Mouse (Mus musculus): ENCODE data around the gene Rassf2. TPM values are rescaled to one million over a fixed set of nuclear protein-coding genes. Genes with fewer than 3 reads are reported as not detected.

The Rassf2 gene
- total and polyA plus RNA-seq, 2 experiments from 2014 or later, result 19.0 to 39.8 TPM

GRCm38 (mm10) chr2:132048143-132048772 lies 18.2 kb upstream of the Rassf2 start:
- TF ChIP-seq CTCF (IDR thresholded peaks at IDR 0.05; ENCODE audit: low read depth), result no peak
- 89% methylated on average over 11 of the region's 11 CpGs for WGBS

GRCm38 (mm10) chr2:132047364-132047763 lies 17.3 kb upstream of the Rassf2 start:
- 80% methylated on average over 4 of the region's 4 CpGs for WGBS
- ATAC-seq (no peak), DNase-seq (ENCODE audit: low spot score) (no peak)
- no peak for TF ChIP-seq CTCF (IDR thresholded peaks at IDR 0.05; ENCODE audit: low read depth)
- Histone ChIP-seq H3K4me3 (ENCODE audit: low read length) (no peak overlapping the region), H3K36me3 (ENCODE audit: insufficient read depth, low read length) (no peaks in the 10 kb centered on the region), H3K9ac (replicated peaks; ENCODE audit: low read length) (no peak overlapping the region), H3K27me3 (ENCODE audit: insufficient read depth, low read length) (no peaks in the 10 kb centered on the region), H3K9me3 (ENCODE audit: low read length) (no peaks in the 10 kb centered on the region), H3K27ac (no peak overlapping the region), H3K4me1 (ENCODE audit: insufficient read depth, low read length) (peaks cover 18% of the 10 kb centered on the region; the same call in 1 of the 2 replicates), H3K4me2 (ENCODE audit: low read depth, low read length) (no peak overlapping the region)

More at GRCm38 (mm10) chr2:132048143-132048772, 18.2 kb upstream of the Rassf2 start:
- Histone ChIP-seq H3K9ac (replicated peaks; ENCODE audit: low read length) (no peak overlapping the region), H3K4me2 (ENCODE audit: low read depth, low read length) (no peak overlapping the region), H3K27ac (no peak overlapping the region), H3K36me3 (ENCODE audit: insufficient read depth, low read length) (no peaks in the 10 kb centered on the region), H3K27me3 (ENCODE audit: insufficient read depth, low read length) (no peaks in the 10 kb centered on the region), H3K9me3 (ENCODE audit: low read length) (no peaks in the 10 kb centered on the region), H3K4me3 (ENCODE audit: low read length) (no peak overlapping the region), H3K4me1 (ENCODE audit: insufficient read depth, low read length) (peaks cover 12% of the 10 kb centered on the region; the same call in 1 of the 2 replicates)
- no peak for ATAC-seq
- DNase-seq (ENCODE audit: low spot score), result no peak

- Histone ChIP-seq H3K27ac (no peak overlapping the region), H3K4me3 (ENCODE audit: low read length) (no peak overlapping the region), H3K4me1 (ENCODE audit: insufficient read depth, low read length) (peaks cover 18% of the 10 kb centered on the region; the same call in 1 of the 2 replicates), H3K36me3 (ENCODE audit: insufficient read depth, low read length) (no peaks in the 10 kb centered on the region), H3K4me2 (ENCODE audit: low read depth, low read length) (no peak overlapping the region), H3K9me3 (ENCODE audit: low read length) (no peaks in the 10 kb centered on the region), H3K9ac (replicated peaks; ENCODE audit: low read length) (no peak overlapping the region), H3K27me3 (ENCODE audit: insufficient read depth, low read length) (no peaks in the 10 kb centered on the region)
- DNase-seq (ENCODE audit: low spot score), result no peak
- ATAC-seq, result no peak
- WGBS, result 94% methylated on average over 4 of the region's 4 CpGs
- TF ChIP-seq CTCF (IDR thresholded peaks at IDR 0.05; ENCODE audit: low read depth), result no peak
Measured at GRCm38 (mm10) chr2:132046659-132047058, 16.6 kb upstream of the Rassf2 start.

DNA sequence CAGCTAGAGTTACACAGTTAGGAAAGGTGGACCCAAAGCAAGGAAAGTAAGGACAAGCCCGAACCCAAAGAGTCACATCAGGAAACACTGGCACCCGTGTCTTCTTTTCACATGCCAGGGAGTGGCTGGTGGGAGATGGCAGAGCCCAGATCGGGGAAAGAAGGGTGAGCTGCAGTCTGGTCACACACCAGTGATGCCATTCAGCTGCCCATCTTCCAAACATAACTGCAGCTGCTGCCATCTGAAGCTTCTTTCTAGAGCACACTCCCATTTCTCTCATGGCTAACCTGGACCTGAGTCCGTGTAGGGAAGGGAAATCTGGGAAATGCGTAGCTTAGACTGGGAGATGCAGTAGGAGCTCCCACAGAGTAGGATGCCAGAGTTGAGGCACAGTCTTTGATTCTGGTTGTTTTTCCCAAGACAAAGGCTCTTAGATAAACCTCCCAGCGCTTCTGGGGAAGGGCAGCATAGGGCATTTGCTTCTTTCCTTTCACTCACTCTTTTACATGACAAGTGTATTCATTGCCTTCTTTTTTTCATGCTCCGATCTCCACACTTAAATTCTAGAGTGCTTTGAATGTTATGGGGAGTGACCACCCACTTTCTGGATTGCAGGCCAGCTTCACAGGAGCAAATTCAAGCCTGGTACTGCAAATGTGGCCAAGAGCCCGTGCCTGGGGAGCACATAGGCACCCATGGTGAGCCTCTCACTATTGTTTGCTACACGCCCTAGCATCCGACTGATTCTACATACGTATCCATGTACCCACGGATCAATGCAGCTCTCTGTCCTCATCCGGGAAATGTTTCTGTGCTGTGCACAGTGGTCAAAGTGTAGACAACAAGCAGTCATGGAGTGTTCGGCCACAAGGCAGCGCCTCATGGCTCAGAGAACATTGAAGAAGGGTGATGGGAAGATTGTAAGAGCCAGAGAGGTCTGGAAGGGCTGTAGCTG lies 14.5 kb upstream of the Rassf2 start:
- DNase-seq (ENCODE audit: low spot score) (no peak), ATAC-seq (peak; percentile 5; the same call in 1 of the 2 replicates)
- H3K36me3 ChIP-seq (ENCODE audit: insufficient read depth, low read length), result no peaks in the 10 kb centered on the region
- WGBS, result 51% methylated on average over 15 of the region's 15 CpGs
- H3K4me2 ChIP-seq (ENCODE audit: low read depth, low read length), result no peak overlapping the region
- H3K4me3 ChIP-seq (ENCODE audit: low read length), result no peak overlapping the region
- no peaks in the 10 kb centered on the region for H3K27me3 ChIP-seq (ENCODE audit: insufficient read depth, low read length)
- TF ChIP-seq CTCF (IDR thresholded peaks at IDR 0.05; ENCODE audit: low read depth), result no peak
- no peak overlapping the region for H3K9ac ChIP-seq (replicated peaks; ENCODE audit: low read length)
- no peaks in the 10 kb centered on the region for H3K9me3 ChIP-seq (ENCODE audit: low read length)
- peak overlapping the region; percentile 75; the same call in 1 of the 2 replicates for H3K27ac ChIP-seq
- peaks cover 18% of the 10 kb centered on the region; the same call in 1 of the 2 replicates for H3K4me1 ChIP-seq (ENCODE audit: insufficient read depth, low read length)

- DNase-seq (ENCODE audit: low spot score) (peak; percentile 85), ATAC-seq (peak; percentile 94)
- peaks cover 18% of the 10 kb centered on the region; the same call in 1 of the 2 replicates for H3K4me1 ChIP-seq (ENCODE audit: insufficient read depth, low read length)
- H3K4me3 ChIP-seq (ENCODE audit: low read length), result no peak overlapping the region
- WGBS, result 25% methylated on average over 13 of the region's 13 CpGs
- no peaks in the 10 kb centered on the region for H3K9me3 ChIP-seq (ENCODE audit: low read length)
- no peak for TF ChIP-seq CTCF (IDR thresholded peaks at IDR 0.05; ENCODE audit: low read depth)
- H3K36me3 ChIP-seq (ENCODE audit: insufficient read depth, low read length), result no peaks in the 10 kb centered on the region
- peak overlapping the region; percentile 75 for H3K27ac ChIP-seq
- peak overlapping the region; percentile 16; the same call in 1 of the 2 replicates for H3K4me2 ChIP-seq (ENCODE audit: low read depth, low read length)
- H3K9ac ChIP-seq (replicated peaks; ENCODE audit: low read length), result no peak overlapping the region
- H3K27me3 ChIP-seq (ENCODE audit: insufficient read depth, low read length), result no peaks in the 10 kb centered on the region
Measured at GRCm38 (mm10) chr2:132043101-132043621, 13.1 kb upstream of the Rassf2 start.

DNA sequence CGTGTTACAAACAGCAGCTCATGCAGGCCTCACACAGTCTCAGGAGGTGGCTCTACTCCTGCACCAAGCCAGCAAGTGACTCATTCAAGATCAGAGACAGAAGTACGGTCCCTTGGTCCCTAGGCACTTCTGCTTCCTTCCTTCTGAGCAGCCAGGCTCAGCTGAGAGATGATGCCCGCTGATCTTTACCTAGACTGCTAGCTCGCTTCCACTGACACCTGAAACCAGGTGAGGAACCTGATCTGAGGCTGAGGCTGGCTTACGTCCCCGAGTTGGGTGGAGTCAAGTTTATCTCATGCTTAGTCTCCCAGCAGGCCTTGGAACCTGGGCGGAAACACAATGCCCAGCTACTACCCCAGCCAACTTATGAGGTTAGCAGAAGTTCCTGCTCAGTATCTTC lies 9.8 kb upstream of the Rassf2 start:
- Histone ChIP-seq H3K27ac (no peak overlapping the region), H3K4me1 (ENCODE audit: insufficient read depth, low read length) (peaks cover 18% of the 10 kb centered on the region; the same call in 1 of the 2 replicates), H3K9me3 (ENCODE audit: low read length) (no peaks in the 10 kb centered on the region), H3K4me3 (ENCODE audit: low read length) (no peak overlapping the region), H3K4me2 (ENCODE audit: low read depth, low read length) (no peak overlapping the region), H3K36me3 (ENCODE audit: insufficient read depth, low read length) (no peaks in the 10 kb centered on the region), H3K27me3 (ENCODE audit: insufficient read depth, low read length) (no peaks in the 10 kb centered on the region), H3K9ac (replicated peaks; ENCODE audit: low read length) (no peak overlapping the region)
- WGBS, result 60% methylated on average over 7 of the region's 7 CpGs
- no peak for DNase-seq (ENCODE audit: low spot score)
- TF ChIP-seq CTCF (IDR thresholded peaks at IDR 0.05; ENCODE audit: low read depth), result no peak
- ATAC-seq, result no peak

Measured in hindbrain, postnatal 0 days (tissue).